Mouse (Mus musculus) megakaryocyte, embryonic 14.5 days (primary cell): ENCODE data around the gene Abhd2. TPM values are rescaled to one million over a fixed set of nuclear protein-coding genes. Genes with fewer than 3 reads are reported as not detected.

Experiments
- H3K27me3 ChIP-seq: replicated peaks from 2 replicates; pipeline ENCODE3; 2012; ENCODE audit warnings: inconsistent platforms
- H3K36me3 ChIP-seq: replicated peaks from 2 replicates; pipeline ENCODE3; 2012; ENCODE audit warnings: low read length, inconsistent platforms, mixed read lengths
- H3K4me1 ChIP-seq: 2 replicates; pipeline ENCODE4 v1.6.1; 2012; ENCODE audit warnings: inconsistent platforms
- H3K4me3 ChIP-seq: replicated peaks from 2 replicates; pipeline ENCODE3; 2012; ENCODE audit warnings: moderate library complexity, mild to moderate bottlenecking, inconsistent platforms
- H3K9me3 ChIP-seq: 2 replicates; pipeline ENCODE4 v1.6.1; 2012; ENCODE audit warnings: inconsistent platforms
- FLI1 ChIP-seq: IDR thresholded peaks from 2 replicates; pipeline ENCODE4 v1.6.1; 2012; ENCODE audit warnings: low read length, inconsistent platforms, mixed read lengths
- GATA1 ChIP-seq: IDR thresholded peaks from 3 replicates; pipeline ENCODE4 v1.6.1; 2012; ENCODE audit warnings: mixed read lengths, low read length, inconsistent platforms, borderline replicate concordance
- polyA plus RNA-seq: library from polyadenylated mRNA; stranded (reverse); fragments of >175 nt; gene quantifications from 2 replicates; pipeline ENCODE4 v1.2.3, GENCODE M21; 2012; ENCODE audit warnings: low replicate concordance; ENCODE audit not compliant: insufficient read depth

Gene Abhd2
- polyA plus RNA-seq, 1 experiment = 18.2 TPM

- H3K4me3 ChIP-seq = no peak overlapping the region
- no peaks in the 10 kb centered on the region for H3K36me3 ChIP-seq
- H3K4me1 ChIP-seq = peaks cover 67% of the 10 kb centered on the region
- peaks cover 6% of the 10 kb centered on the region for H3K9me3 ChIP-seq
- TF ChIP-seq GATA1 (no peak), FLI1 (no peak)
- peaks cover 46% of the 10 kb centered on the region for H3K27me3 ChIP-seq
These were observed 9.2 kb upstream of the Abhd2 start for GRCm38 (mm10) chr7:79263776-79264175.

DNA sequence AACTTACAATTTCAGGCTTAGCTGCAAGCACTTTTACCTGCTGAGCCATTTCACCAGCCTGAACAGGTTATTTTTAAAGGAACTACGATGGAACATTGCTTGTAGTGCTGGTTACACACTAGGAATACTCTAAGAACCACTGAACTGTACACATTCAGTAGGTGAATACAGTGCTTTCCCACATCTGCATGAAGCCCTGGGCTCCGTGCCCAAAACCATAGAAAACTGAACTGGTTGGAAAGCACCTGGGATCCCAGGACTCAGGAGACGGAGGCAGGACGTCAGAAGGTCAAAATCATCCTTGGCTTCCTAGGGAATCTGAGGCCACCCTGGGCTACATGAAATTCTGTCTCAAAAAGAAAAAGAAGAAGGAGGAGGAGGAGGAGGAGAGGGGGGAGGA is 6.8 kb upstream of the Abhd2 start:
- Histone ChIP-seq H3K27me3 (peaks cover 26% of the 10 kb centered on the region), H3K36me3 (no peaks in the 10 kb centered on the region), H3K9me3 (no peaks in the 10 kb centered on the region), H3K4me1 (peaks cover 80% of the 10 kb centered on the region), H3K4me3 (no peak overlapping the region)
- TF ChIP-seq FLI1 (no peak), GATA1 (no peak)

DNA sequence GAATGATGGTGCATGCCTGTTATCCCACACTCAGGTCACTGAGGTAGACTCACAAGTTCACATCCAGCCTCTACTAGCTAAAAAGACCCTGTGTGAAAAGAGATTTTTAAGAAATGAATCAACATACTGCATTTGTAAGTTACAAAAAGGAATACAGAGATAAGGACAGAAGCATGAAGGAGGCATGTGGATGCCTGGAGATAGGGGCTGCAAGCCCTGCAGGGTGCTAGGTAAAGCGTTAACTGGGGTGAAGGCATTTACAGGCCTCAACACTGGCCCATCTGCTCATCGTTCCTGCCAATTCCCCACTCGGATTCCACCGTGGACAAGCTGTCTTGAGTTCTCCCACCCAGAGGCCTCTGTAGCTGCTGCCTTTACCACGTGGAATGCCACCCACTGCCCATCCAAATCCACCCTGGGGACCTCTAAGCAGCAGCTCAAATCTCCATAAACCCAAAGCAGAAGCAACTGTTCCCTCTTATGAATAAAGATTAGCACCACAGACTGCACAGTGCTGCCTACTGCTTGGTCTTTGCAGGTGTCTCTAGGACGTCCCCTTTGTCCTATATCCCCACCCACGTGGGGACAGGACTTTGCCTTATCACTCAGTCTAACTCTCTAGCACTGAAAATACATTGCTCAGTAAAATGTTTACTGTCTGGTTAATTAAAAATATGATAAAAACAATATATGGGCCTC is 5.2 kb upstream of the Abhd2 start:
- no peaks in the 10 kb centered on the region for H3K36me3 ChIP-seq
- peaks cover 84% of the 10 kb centered on the region for H3K4me1 ChIP-seq

DNA sequence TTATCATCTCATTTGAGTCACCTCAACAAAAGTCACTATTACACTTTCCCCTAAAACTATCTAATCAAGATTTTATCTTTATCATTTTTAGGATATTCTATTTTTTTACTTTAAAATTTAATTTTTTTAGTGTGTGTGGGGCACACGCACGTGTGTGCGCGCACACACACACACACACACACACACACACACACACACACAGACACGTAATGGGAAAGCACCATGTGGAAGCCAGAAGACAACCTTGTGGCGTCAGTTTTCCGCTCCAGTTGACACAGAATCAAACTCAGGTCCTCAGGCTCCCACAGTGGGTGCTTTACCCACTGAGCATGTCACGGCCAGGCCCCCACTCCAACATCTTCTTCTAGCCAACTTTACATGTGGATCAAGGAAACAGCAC is 4.1 kb upstream of the Abhd2 start:
- peaks cover 77% of the 10 kb centered on the region for H3K4me1 ChIP-seq
- H3K9me3 ChIP-seq = no peaks in the 10 kb centered on the region
- peaks cover 5% of the 10 kb centered on the region for H3K27me3 ChIP-seq
- no peaks in the 10 kb centered on the region for H3K36me3 ChIP-seq
- TF ChIP-seq GATA1 (no peak), FLI1 (no peak)
- peak overlapping the region; percentile 23 for H3K4me3 ChIP-seq

More for the DNA sequence above, 5.2 kb upstream of the Abhd2 start:
- Histone ChIP-seq H3K9me3 (no peaks in the 10 kb centered on the region), H3K27me3 (peaks cover 14% of the 10 kb centered on the region), H3K4me3 (no peak overlapping the region)
- TF ChIP-seq GATA1 (no peak), FLI1 (no peak)

DNA sequence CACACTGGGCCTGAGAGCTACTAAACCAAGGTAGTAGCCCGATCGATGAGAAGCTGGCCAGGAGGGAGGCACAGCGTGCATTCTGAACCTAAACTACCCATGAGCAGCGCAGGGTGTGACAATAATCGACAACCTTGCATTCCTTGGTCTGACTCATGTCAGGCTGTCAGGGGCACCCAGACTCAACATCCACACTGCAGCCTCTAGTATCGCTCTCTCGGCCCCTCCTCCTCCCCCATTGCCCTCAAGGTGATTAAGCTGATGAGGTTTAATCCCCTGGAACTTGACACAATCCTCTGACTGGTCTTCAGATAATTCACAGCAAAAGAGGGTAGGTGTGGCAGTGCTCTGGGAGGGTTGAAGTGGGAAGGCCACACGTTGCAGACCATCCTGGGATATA is 3.6 kb upstream of the Abhd2 start:
- no peaks in the 10 kb centered on the region for H3K9me3 ChIP-seq
- no peak for TF ChIP-seq GATA1
- no peak for TF ChIP-seq FLI1
- H3K36me3 ChIP-seq = peaks cover 4% of the 10 kb centered on the region
- peak overlapping the region; percentile 86 for H3K4me3 ChIP-seq
- peaks cover 2% of the 10 kb centered on the region for H3K27me3 ChIP-seq
- H3K4me1 ChIP-seq = peaks cover 77% of the 10 kb centered on the region

GRCm38 (mm10) chr7:79269866-79270265 is 3.1 kb upstream of the Abhd2 start:
- H3K4me3 ChIP-seq = peak overlapping the region; percentile 69

DNA sequence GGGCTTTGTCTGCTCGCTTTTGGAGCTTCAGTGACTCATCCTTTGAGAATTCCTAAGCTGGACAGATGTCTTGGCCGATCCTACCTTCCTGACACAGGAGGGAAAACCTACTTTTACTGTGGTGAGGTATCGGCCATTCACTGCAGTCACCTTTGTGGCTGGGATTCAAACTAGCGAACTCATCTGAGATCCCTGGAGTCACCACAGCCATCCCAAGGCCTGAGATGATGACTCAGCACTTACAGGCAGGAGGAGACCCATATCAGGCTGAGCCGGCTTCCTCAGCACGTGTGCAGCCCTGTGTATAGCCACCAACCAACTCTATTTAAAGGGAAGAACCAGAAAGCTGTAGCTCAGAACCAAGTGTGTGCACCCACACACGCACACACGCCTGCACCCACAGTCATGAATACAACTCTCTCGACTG is 2.0 kb upstream of the Abhd2 start:
- Histone ChIP-seq H3K9me3 (no peaks in the 10 kb centered on the region), H3K4me3 (peak overlapping the region; percentile 81), H3K36me3 (peaks cover 17% of the 10 kb centered on the region), H3K27me3 (no peaks in the 10 kb centered on the region), H3K4me1 (peaks cover 91% of the 10 kb centered on the region)
- TF ChIP-seq FLI1 (no peak), GATA1 (no peak; the same call in 2 of the 3 replicates)

More at GRCm38 (mm10) chr7:79269866-79270265, 3.1 kb upstream of the Abhd2 start:
- no peaks in the 10 kb centered on the region for H3K9me3 ChIP-seq
- H3K27me3 ChIP-seq = no peaks in the 10 kb centered on the region
- H3K36me3 ChIP-seq = peaks cover 8% of the 10 kb centered on the region
- peaks cover 80% of the 10 kb centered on the region for H3K4me1 ChIP-seq
- peak; percentile 78; the same call in 2 of the 3 replicates for TF ChIP-seq GATA1
- TF ChIP-seq FLI1 = no peak

- Histone ChIP-seq H3K27me3 (no peaks in the 10 kb centered on the region), H3K9me3 (no peaks in the 10 kb centered on the region), H3K4me3 (peak overlapping the region; percentile 96), H3K36me3 (peaks cover 28% of the 10 kb centered on the region), H3K4me1 (peaks cover 92% of the 10 kb centered on the region)
- TF ChIP-seq GATA1 = no peak
- no peak for TF ChIP-seq FLI1
These were observed 874 bp upstream of the Abhd2 start for GRCm38 (mm10) chr7:79271861-79272788.

GRCm38 (mm10) chr7:79273738-79274472 is 906 bp downstream of the Abhd2 start:
- peak overlapping the region; percentile 96 for H3K4me3 ChIP-seq
- no peaks in the 10 kb centered on the region for H3K9me3 ChIP-seq
- no peaks in the 10 kb centered on the region for H3K27me3 ChIP-seq
- peaks cover 40% of the 10 kb centered on the region for H3K36me3 ChIP-seq
- peaks cover 92% of the 10 kb centered on the region for H3K4me1 ChIP-seq
- TF ChIP-seq FLI1 = no peak
- no peak for TF ChIP-seq GATA1
